Mouse (Mus musculus): ENCODE measurements around the gene Wdr25.

Wdr25 gene

GRCm38 (mm10) chr12:108936834-108937233, 43.4 kb downstream of the Wdr25 start:
- DNase-seq (ENCODE audit: low read depth, low spot score): peak; percentile 69

GRCm38 (mm10) chr12:108937506-108937905, 44.1 kb downstream of the Wdr25 start:
- no peak for DNase-seq (ENCODE audit: low read depth, low spot score)

GRCm38 (mm10) chr12:108938844-108939243, 45.4 kb downstream of the Wdr25 start:
- no peak for DNase-seq (ENCODE audit: low read depth, low spot score)

GRCm38 (mm10) chr12:108939317-108939716, 45.9 kb downstream of the Wdr25 start:
- no peak for DNase-seq (ENCODE audit: low read depth, low spot score)

- no peak for DNase-seq (ENCODE audit: low read depth, low spot score)
Measured at GRCm38 (mm10) chr12:108940255-108940654, 46.8 kb downstream of the Wdr25 start.

GRCm38 (mm10) chr12:108941282-108941681, 47.9 kb downstream of the Wdr25 start:
- DNase-seq (ENCODE audit: low read depth, low spot score): no peak

GRCm38 (mm10) chr12:108942203-108942923, 48.9 kb downstream of the Wdr25 start:
- DNase-seq (ENCODE audit: low read depth, low spot score): no peak

- DNase-seq (ENCODE audit: low read depth, low spot score): no peak
Measured at GRCm38 (mm10) chr12:108953011-108953550, 59.6 kb downstream of the Wdr25 start.

- peak; percentile 12 for DNase-seq (ENCODE audit: low read depth, low spot score)
Measured at GRCm38 (mm10) chr12:108953838-108954237, 60.4 kb downstream of the Wdr25 start.

- no peak for DNase-seq (ENCODE audit: low read depth, low spot score)
Measured at GRCm38 (mm10) chr12:108954456-108954855, 61.0 kb downstream of the Wdr25 start.

GRCm38 (mm10) chr12:108958483-108958882, 65.1 kb downstream of the Wdr25 start:
- no peak for DNase-seq (ENCODE audit: low read depth, low spot score)

GRCm38 (mm10) chr12:108958991-108959638, 65.7 kb downstream of the Wdr25 start:
- no peak for DNase-seq (ENCODE audit: low read depth, low spot score)

- no peak for DNase-seq (ENCODE audit: low read depth, low spot score)
Measured at GRCm38 (mm10) chr12:108959639-108960219, 66.3 kb downstream of the Wdr25 start.

GRCm38 (mm10) chr12:108960225-108960624, 66.8 kb downstream of the Wdr25 start:
- peak; percentile 78 for DNase-seq (ENCODE audit: low read depth, low spot score)

GRCm38 (mm10) chr12:108967631-108968030, 74.2 kb downstream of the Wdr25 start:
- no peak for DNase-seq (ENCODE audit: low read depth, low spot score)

GRCm38 (mm10) chr12:108968031-108968430, 74.6 kb downstream of the Wdr25 start:
- DNase-seq (ENCODE audit: low read depth, low spot score): no peak

- DNase-seq (ENCODE audit: low read depth, low spot score): no peak
Measured at GRCm38 (mm10) chr12:108971446-108971845, 78.0 kb downstream of the Wdr25 start.

GRCm38 (mm10) chr12:108972234-108972633, 78.8 kb downstream of the Wdr25 start:
- no peak for DNase-seq (ENCODE audit: low read depth, low spot score)

- DNase-seq (ENCODE audit: low read depth, low spot score): no peak
Measured at GRCm38 (mm10) chr12:108979977-108980376, 86.5 kb downstream of the Wdr25 start.

GRCm38 (mm10) chr12:108981941-108982683, 88.7 kb downstream of the Wdr25 start:
- no peak for DNase-seq (ENCODE audit: low read depth, low spot score)

GRCm38 (mm10) chr12:108982684-108982960, 89.2 kb downstream of the Wdr25 start:
- no peak for DNase-seq (ENCODE audit: low read depth, low spot score)

- no peak for DNase-seq (ENCODE audit: low read depth, low spot score)
Measured at GRCm38 (mm10) chr12:108983496-108983895, 90.1 kb downstream of the Wdr25 start.
